Mouse (Mus musculus): ENCODE measurements around the gene 4931440F15Rik.

DNA sequence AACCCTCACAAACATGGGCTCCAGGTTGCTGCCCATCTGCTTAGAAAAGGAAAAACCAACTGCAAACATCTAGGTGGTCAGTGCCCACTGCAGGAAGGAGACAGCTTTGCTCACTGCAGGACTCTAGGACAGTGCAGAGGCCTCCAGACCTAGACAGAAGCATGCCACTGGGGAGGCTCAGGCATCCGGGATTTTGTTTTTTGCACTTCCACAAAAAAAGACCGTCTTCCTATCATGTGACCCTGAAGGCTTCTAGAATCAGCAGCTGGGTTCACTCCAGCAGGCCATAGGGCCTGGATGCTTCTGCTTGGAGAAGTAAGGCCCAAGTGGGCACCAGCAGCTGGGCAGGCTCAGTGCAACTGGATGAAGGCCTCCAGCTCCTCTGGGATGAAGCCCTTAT lies 2.3 kb downstream of the 4931440F15Rik start:
- no peak for TF ChIP-seq POLR2A (IDR thresholded peaks at IDR 0.05; ENCODE audit: control insufficient read depth, extremely low read depth, insufficient read depth, low read length, poor library complexity)
- no peak for TF ChIP-seq CTCF (IDR thresholded peaks at IDR 0.05; ENCODE audit: borderline replicate concordance, control insufficient read depth, extremely low read depth, insufficient read depth, low read length, poor library complexity)
